Mouse (Mus musculus) ES-Bruce4 (cell line): ENCODE results near the gene Trappc6b.

Source experiments
- CTCF ChIP-seq: IDR thresholded peaks from one replicate; pipeline ENCODE4 v1.8.1; 2011; ENCODE audit warnings: low read depth, low read length
- EP300 ChIP-seq: IDR thresholded peaks from 2 replicates; pipeline ENCODE4 v1.6.1; 2011; ENCODE audit warnings: low read depth, low read length; ENCODE audit not compliant: insufficient read depth
- POLR2A ChIP-seq: IDR thresholded peaks from one replicate; pipeline ENCODE4 v1.8.1; 2011; ENCODE audit warnings: low read length; ENCODE audit not compliant: insufficient read depth

DNA sequence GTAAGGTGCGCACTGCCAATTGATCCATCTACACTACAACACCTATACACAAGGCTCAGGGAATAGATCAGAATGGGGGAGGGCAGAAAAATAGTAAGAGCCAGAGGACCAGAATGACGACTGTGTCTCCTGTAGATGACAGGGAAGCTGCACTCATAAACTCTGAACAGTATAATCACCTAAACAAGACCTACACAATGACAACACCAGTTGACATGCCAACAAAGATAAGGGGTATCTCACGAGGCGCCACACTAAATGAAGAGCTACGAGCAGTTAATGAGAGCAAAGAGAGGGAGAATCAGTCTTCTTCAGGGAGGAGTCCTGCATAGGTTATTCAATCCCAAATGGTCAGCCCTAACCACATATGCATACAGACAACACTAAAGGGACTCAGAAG, 8.1 kb downstream of the Trappc6b start:
- TF ChIP-seq CTCF (no peak), EP300 (no peak), POLR2A (no peak)
